Mouse (Mus musculus) neutrophil, adult 5-6 weeks (primary cell): ENCODE measurements around the gene March5. TPM values are rescaled to one million over a fixed set of nuclear protein-coding genes. Genes with fewer than 3 reads are reported as not detected.
"Not testable (repeated sequence)": the region's sequence is repeated elsewhere in the genome, so short reads cannot be mapped to it uniquely, and the experiment has no call there.

Experiments
- ATAC-seq: fragments of 151-379, 151-347 bp; 2 replicates; pipeline ENCODE4 v1.8.0; 2017; ENCODE audit warnings: mild to moderate bottlenecking, moderate TSS enrichment; ENCODE audit not compliant: insufficient number of reproducible peaks, poor library complexity, low FRiP score, severe bottlenecking; ENCODE audit errors: extremely low read depth
- total RNA-seq: library from RNA; stranded (forward); fragments of 200-1000 nt; gene quantifications from 2 replicates; pipeline ENCODE4 v1.2.3, GENCODE M21; 2017

March5 gene
- total RNA-seq, 1 experiment from 2014 or later: 60.3 TPM

GRCm38 (mm10) chr19:37206641-37207302 lies 571 bp upstream of the March5 start:
- no peak for ATAC-seq

- no peak for ATAC-seq
These were observed 923 bp downstream of the March5 start, which contains the start of gene Cpeb3 for GRCm38 (mm10) chr19:37208176-37208755. Gene Cpeb3 (minus strand): TSS chr19:37208601.

- no peak for ATAC-seq
These were observed 1.6 kb downstream of the March5 start for GRCm38 (mm10) chr19:37208986-37209385.

- ATAC-seq: no peak
These were observed 2.3 kb downstream of the March5 start for GRCm38 (mm10) chr19:37209467-37210128.

DNA sequence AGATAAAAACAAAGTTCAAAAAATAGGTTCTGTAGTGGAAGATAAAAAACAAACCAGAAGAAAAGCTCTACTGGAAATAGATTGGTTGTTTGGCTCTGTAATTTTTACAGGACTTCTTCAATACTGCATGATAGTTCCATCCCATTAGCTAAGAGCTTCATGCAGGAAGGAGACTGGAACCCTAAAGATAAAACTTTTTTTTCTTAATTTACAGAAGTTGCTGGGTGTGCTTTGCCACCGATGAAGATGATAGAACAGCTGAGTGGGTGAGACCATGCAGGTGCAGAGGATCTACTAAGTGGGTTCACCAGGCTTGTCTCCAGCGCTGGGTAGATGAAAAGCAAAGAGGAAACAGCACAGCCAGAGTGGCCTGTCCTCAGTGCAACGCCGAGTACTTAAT lies 3.1 kb downstream of the March5 start:
- no peak for ATAC-seq

DNA sequence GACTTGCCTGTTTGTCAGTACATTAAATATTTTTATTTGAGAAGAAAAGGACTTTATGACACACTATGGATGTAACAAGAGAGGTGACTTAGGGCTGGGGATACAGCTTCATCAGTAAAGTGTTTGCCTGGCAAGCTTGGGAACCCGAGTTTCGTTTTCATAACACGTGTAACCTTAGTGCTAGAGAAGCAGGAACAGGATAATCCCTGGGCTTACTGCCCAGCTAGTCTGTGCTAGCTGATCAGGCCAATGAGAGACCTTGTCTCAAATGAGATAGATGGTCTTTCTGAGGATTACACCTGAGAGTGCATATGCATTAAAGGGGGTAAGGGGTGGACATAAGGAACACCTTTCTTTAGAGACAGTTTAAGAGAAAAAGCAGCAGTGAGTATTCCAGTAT lies 4.1 kb downstream of the March5 start:
- ATAC-seq: no peak

DNA sequence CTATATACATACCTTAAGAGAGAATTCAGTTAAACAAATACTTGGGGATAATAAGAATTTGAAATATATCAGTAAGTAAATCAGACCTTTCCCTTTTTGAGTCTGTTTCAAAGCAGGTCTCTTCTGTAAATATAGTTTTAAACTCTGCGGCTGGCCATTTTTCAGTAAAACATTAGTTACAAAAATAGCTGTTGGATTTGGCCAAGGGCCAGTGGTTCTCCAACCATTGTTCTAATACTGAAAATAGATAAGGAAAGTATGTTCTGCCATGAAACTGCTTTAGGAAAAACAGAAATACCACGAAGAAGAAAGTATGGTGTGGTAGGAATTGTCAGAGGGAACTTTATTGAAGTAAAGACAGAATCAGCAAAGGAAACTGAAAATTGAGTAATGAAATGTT lies 7.4 kb downstream of the March5 start:
- ATAC-seq: no peak

DNA sequence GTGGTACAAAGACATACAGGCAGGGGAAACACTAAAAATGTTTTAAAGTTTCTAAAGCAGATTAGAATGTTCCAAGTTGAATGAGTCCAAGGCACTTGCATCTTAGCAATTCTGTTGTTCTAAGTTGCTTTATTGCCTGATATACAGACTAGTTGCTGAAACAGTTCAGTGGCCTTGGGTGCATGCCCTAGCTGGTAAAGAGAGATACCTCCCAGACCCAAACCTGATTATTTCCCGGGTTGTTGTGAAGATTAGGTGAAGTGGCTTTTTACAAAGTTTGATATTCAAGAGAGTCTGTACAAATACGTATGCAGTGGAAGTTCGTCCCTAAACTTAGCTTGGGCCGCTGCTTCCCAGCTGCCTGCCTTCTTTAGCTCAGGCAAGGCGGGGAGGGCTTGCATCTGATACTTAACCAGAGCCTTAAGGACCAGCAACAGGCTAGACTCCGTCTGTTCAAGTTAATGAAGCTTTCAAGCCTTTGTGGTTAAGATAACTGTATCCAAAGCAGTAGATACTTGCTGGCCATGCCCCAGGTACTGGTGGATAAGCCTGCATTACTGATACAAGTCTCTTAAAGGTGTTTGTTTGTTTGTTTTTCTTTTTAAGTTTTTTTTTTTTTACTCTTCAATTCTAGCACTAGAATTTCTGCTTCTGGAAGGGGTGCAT lies 18.0 kb downstream of the March5 start:
- no peak for ATAC-seq

GRCm38 (mm10) chr19:37232598-37232997 lies 25.3 kb downstream of the March5 start:
- ATAC-seq: not testable (repeated sequence)

DNA sequence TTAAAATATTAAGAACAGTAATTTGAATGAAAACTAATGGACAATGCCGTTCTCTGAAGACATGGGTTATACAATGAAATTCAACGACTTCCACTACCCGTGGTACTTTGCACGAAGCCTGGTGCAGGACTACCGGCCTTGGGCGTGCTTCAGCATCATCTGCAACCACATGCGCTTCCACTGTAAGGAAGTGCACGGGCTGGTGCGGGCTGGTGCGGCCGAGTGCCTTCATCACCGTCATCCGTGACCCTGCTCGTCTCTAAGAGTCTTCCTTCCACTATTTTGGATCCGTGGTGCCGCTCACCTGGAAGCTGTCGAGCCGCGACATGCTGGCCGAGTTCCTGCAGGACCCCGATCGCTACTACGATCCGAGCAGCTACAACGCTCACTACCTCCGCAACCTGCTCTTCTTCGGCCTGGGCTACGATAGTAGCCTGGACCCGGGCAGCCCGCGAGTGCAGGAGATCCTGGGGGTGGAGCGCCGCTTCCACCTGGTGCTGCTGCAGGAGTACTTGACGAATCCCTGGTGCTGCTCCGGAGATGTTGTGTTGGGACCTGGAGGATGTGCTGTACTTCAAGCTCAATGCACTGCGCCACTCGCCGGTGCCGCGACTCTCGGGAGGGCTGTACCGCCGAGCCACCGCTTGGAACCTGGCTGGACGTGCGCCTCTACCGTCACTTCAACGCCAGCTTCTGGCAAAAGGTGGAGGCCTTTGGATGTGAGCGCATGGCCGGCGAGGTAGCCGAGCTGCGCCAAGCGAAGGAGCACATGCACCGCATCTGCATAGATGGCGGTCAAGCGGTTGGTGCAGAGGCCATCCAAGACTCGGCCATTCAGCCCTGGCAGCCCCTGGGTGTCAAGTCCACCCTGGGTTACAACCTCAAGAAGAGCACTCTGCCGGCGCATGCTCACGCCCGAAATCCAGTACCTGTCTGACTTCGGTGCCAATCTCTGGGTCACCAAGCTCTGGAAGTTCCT lies 26.5 kb downstream of the March5 start:
- ATAC-seq: no peak

GRCm38 (mm10) chr19:37235818-37236217 lies 28.5 kb downstream of the March5 start:
- ATAC-seq: no peak

- no peak for ATAC-seq
These were observed 30.0 kb downstream of the March5 start for GRCm38 (mm10) chr19:37237306-37237705.

DNA sequence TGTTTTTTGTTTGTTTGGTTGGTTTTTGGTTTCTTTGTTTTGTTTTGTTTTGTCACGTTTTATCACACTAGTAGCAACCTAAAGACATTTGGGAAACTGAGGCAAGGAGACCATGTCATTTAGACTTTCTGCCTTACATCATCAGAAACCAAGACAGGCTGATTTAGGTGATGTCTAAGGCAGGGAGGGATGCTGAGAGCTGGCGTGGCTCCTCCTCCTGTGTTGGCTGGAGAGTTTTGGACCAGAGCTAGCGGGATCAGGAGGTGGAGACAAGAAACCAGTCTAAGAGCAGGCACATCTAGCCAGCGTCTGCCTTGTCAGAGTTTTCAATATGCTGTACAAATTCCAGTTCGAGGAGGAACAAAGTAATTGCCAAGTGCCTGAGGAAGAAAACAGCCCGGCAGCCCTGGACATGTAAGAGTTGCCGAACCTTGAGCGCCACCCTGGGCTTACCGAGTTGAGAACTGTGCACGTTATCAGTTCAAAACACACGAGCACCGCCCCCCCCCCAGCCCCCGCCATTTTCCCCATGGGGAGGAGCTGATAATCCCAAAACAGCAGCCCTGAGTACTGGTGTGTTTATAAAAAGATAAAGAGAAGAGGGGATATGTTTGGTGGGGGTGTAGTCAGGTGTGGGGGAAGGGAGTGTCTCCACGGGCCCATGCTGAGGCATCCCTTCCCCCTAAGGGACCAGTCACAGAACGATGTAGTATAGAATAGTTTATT lies 30.5 kb downstream of the March5 start:
- ATAC-seq: no peak

GRCm38 (mm10) chr19:37238651-37239050 lies 31.3 kb downstream of the March5 start:
- ATAC-seq: no peak

DNA sequence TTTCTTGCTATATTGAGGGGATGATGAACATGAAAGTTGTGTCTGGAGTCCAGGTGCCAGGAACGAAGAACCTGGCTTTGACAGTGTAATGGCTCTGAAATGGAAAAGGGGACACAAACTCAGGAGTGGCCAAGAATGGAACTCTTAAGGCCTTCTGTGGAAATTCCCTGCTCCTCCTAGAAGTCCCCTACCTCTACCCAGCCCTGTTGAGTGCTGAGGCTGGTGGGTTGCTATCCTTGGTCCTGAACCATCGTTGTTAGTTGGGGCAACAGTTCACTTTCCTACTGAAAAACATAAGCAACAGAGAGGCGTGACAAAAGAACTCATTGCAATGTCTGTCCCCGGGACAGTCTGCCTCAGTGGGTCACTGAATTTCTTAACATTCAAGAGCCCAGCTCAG lies 31.8 kb downstream of the March5 start:
- ATAC-seq: no peak

GRCm38 (mm10) chr19:37241201-37241600 lies 33.9 kb downstream of the March5 start:
- ATAC-seq: no peak

GRCm38 (mm10) chr19:37242707-37243106 lies 35.4 kb downstream of the March5 start:
- ATAC-seq: no peak

- ATAC-seq: no peak
These were observed 39.5 kb downstream of the March5 start for GRCm38 (mm10) chr19:37246859-37247258.
